Mouse (Mus musculus) skeletal muscle tissue, adult 2 months (tissue): Measurements from ENCODE around the gene Brd3.
A peak's percentile ranks its signal among the peaks of the same experiment; 100 is the strongest.

Experiments used
- DNase-seq: peaks from one replicate; pipeline ENCODE4 v3.0.0-alpha.2; 2012; ENCODE audit warnings: low read depth, low spot score

Gene Brd3

DNA sequence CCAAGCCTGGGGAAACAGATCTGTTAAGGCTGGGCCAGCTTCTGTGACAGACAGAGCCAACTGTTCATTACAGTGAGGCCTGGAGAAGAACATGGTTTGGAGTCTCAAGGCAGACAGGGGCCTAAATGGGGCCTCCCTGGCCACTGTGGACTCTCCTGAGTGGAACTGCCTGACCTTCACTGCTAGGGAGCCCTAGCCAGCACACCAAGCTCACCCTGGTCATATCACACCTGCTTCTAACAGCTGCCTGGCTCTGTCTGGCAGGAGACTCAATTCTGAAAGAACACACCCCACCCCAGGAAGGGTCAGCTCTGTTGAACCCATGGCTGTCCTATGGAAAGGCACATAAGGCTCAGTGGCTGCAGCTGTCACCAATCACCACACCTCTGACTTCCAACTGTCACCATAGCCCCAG, 36.3 kb downstream of the Brd3 start:
- peak; percentile 92 for DNase-seq

DNA sequence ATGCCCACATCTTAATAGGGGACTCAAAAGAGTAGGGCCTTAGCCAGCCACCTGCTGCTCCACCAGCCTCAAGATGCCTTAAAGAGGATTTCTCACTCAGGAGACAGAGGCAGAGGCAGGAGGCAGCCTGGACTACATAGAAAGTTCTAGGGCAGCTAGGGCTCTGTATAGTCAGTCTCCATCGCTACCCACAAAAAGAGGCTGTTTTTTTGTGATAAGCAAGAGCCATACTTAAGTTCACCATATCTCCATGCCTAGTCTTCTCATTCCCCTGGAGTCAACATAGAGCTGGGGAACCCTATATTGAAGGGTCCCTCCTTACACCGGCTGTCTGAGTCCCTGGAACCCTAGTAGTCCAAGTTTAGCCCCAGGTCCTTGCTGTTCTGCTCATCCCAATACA, 36.9 kb downstream of the Brd3 start:
- no peak for DNase-seq

DNA sequence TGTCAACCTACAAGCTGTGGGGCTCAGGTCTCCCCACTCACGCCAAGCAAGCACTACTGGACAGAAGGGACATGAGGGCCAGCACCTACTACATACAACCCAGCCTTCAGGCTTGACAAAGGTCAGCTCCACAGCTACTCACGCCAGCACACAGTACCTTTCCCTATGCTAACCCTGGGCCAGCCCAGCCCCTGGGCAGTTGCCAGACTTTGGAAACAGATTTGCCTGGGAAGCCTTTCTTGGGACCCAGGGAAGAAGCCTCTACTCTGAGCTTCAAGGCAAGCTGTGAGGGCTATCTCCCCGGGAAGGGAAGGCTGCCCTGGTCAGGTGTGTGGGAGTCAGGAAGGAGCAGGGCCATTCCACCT, 37.5 kb downstream of the Brd3 start:
- no peak for DNase-seq

DNA sequence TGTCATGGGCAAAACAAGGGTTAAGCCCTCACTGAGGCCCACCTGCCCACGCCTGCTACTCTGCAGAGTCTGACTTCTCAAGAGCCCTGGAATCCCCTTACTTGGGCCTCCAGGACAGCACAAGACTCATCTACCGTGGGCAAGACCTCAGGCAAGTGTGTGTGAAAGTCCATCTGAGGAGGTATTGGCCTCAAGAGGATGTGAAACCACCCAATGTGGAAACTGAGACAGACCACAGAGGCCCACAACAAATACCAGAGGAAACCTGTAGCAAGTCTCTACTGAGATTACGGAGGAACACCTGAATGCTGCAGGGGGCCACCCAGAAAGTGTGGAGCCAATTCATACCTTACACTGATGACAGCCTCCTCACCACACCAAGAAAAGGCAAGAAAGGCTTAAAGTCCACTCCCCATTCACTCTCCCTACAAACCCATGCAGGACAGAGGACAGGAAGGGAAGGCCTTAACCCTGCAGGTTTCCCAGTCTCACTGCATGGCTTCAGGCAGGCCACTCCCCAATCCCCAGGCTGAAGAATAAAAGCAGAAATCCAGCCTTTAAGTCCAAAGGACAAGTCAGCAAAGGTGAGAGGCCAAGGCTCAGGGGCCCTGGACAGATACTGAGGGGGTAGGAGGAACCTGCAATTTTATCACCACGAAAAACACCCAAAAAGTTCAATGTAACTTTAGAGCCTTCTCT, 38.0 kb downstream of the Brd3 start:
- DNase-seq = no peak

DNA sequence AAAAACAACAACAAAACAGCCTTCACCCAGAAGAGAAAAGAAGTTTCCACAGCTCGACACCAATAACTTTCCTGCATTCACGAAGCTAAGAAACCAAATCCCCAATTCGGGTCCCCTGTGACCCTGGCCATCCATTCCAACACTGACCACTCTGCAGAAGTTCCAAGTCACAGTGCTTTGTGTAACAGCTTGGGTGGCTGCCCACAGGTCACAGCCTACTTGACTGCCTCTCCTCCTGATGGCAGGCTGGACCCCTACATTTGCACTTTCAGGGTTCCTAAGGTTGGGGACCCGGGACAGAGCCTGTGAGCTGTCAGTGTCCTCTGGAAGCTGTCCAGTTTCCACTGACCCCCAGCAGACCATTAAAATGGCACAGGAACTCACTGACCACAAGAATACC, 44.6 kb downstream of the Brd3 start:
- no peak for DNase-seq

- no peak for DNase-seq
Observed at GRCm38 (mm10) chr2:27461881-27462660, 45.4 kb downstream of the Brd3 start.

DNA sequence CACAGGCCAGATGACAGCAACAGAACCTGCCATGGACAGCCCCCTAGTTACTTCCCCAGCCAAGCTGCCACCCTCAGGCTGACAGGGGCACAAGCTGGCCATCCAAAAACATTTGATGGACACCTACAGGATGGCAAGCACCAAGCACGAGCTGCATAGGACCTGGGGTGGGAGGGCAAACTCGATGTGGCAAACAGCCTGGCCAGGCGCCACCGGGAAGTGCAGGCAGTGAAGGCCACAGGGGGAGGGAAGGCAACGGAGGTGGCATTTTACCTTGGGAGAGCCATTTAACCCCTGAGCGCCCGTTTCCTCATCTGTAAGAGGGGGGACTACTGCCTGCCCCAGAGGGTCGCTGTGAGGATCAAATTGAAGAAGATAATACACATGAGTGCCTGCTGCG, 46.8 kb downstream of the Brd3 start:
- DNase-seq = no peak

DNA sequence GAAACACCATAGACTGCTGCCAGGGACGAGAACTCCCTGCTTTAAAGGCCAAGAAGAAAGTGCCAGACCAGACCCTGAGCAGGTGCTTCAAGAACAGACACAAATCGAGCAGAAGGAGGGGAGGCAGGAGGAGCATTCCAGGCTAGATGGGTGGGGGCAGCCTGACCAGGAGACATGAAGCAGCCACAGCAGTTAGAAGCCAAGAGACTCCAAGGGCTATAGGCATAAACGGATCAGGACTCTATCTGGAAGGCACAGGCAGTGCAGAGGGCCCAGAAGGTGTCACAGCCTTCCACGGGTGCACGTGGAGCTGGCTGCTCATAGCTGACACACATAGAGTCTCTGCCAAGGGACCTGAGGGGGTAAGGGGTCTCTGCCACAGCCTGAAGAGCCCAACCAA, 47.3 kb downstream of the Brd3 start:
- no peak for DNase-seq

- no peak for DNase-seq
Observed at GRCm38 (mm10) chr2:27459735-27460134, 47.7 kb downstream of the Brd3 start.

GRCm38 (mm10) chr2:27450226-27450625, 57.2 kb downstream of the Brd3 start:
- no peak for DNase-seq

GRCm38 (mm10) chr2:27447782-27448181, 59.7 kb downstream of the Brd3 start:
- DNase-seq = no peak

DNA sequence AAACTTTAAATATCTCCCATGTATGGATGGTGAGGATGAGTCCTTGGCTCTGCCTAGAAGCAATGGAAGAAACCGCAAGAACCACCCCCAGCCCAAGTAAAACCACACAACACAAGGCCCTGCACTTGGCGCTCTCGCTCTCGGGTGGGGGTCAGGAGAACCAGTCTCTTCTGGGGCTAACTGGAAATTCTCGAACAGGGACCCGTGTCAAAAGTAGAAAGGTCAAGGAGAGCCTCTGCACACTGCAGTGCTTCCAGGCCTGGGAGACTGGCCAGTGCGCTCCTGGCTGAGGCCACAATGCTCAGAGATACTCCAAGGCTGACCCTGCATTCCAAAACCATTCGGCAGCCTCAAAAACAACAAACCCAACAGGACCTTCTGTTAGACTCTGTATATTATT, 60.6 kb downstream of the Brd3 start:
- DNase-seq = no peak

GRCm38 (mm10) chr2:27445910-27446309, 61.6 kb downstream of the Brd3 start:
- DNase-seq = no peak

- no peak for DNase-seq
Observed at GRCm38 (mm10) chr2:27443450-27443708, 64.1 kb downstream of the Brd3 start.

DNA sequence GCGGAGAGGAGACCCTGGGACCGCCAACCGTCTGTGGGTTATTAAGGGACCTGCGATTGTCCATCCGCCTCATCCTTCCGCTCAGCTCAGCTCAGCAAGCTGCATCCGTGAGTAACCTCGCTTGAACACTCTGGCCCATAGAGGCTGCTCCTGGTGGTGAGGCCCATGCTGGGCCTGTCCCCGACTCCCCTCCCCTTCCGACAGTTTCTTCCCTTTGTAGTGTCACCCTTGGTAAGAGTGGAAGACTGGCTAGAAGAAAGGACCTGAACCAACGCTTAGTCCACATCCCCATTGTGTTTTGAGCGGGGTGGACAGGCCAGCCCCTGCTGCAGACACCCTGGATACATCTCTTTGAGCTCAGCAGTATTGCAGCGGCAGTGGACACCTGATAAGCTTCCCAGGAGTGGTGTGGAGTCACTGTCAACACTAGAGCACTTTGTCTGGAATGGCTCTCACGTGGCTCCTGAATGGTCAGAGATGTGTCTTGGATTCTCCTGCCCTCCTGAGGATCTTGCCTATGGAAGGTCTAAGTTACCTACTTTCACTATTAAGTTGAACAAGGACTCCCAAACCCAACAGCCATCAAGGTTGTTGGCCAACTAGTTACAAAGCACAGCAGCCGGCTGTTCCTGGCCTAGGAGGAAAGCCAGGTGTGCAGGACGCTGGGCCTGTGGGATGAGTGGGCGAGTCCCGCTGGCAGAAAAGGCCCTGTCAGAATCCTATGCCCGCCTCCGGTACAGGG, 64.6 kb downstream of the Brd3 start:
- DNase-seq = no peak

DNA sequence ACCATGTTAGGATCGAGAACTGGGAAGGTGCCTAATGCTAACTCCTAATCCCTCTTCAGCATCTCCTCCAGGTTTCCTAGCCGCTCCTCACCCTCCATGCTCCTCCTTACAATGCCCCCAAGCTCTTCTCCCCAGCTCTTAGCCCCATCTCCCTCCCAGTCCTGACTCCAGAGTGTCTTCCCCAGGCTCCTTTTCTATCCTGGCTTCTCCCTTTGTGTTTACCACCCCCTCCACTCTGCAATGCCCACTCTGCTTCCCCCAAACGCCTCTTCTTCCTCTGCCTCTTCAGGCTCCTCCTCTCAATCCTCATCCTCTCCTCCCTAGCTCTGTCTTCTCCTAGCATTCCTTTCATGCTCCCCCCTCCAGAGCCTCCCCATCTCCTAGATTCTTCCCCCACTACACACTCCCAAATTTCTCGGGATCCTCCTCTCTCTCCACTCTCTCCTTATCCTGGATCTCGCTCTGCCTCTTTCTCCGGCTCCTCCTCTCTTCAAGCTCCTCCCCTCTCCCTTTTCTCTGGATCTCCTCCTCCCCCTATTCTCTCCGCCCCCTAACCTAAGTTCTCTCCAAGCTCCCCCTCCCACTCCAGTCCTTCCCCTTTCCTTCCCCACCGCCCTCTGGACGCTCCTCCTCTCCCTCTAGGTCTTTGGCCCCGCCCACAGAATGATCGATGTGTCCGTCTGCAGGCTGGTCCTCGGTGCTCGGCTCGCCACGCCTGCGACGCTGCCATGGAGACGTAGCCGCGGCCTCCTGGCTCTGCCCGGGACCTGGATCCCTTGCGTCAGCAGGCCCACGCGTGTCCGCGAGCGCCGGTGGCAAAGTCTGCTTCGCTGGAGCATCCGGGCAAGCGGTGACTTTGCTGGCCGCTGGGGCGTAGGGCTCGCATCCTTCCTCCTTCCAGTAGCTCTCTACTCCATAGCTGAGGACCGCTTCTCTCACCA, 65.4 kb downstream of the Brd3 start, which contains the start of gene Brd3os:
Gene Brd3os, plus strand, starts transcription at position 558 of the 941 bp plus-strand sequence.
- peak; percentile 96 for DNase-seq

DNA sequence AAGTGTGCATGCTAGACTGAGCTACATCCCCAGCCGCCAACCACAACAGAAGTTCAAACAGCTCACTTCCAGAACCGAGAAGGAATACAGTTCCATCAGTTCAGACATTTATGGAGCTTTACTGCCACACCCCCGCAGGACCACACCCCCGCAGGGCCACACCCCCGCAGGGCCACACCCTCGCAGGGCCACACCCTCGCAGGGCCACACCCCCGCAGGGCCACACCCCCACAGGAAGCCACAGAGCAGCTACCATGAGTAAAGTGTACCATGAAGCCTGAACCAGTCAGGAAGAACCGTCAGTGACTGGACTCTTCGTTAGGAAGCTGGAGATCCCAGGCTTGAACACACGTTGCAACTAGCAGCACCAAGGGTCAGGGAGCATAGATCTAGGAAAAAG, 69.2 kb downstream of the Brd3 start:
- no peak for DNase-seq

DNA sequence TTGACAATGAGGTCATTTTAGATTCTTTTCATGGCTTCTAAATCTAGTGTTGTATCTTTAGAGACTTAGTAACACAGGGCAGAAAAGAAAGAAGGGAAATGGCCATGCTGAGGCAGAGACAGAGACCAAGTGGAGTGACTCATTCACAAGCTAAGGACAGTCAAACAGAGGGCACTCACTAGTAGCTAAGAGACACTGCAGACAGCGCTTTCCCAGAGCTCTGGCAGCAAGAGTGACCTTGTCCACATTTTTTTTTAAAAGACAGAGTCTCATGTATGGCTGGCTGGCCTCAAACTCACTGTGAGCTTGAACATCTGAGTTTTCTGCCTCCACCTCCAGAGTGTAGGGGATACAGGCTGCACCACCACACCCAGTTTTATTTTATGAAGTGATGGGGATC, 69.6 kb downstream of the Brd3 start:
- DNase-seq = no peak

- no peak for DNase-seq
Observed at GRCm38 (mm10) chr2:27432599-27432998, 74.9 kb downstream of the Brd3 start.

- DNase-seq = no peak
Observed at GRCm38 (mm10) chr2:27430621-27431020, 76.8 kb downstream of the Brd3 start.

DNA sequence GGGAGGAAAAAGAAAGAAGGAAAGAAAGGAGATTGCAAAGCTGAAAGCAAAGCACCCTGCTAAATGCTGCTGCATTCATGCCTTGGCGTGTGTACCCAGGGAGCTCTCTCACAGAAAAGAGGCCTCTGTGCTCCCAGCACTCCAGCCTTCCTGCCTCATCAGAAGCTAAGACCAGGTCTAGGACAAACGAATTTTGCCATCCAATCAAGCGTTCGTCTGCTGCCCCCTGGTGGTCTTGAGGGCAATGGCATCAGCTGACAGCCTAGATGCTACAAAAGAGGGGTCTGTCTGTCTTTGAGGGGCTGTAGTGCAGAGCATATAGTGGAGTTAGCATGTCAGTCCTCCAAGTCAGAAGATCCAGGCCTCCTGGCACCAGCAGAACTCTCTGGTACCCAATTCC, 79.4 kb downstream of the Brd3 start:
- DNase-seq = peak; percentile 75
